Mouse (Mus musculus): ENCODE results near the gene Atp2c1.

Gene Atp2c1

GRCm38 (mm10) chr9:105366199-105366598 lies 160.9 kb downstream of the Atp2c1 start:
- DNase-seq (ENCODE audit: low read depth, low spot score): peak; percentile 5

- no peak for DNase-seq (ENCODE audit: low read depth, low spot score)
Measured at GRCm38 (mm10) chr9:105363520-105364231, 163.4 kb downstream of the Atp2c1 start.

- no peak for DNase-seq (ENCODE audit: low read depth, low spot score)
Measured at GRCm38 (mm10) chr9:105362181-105362580, 164.9 kb downstream of the Atp2c1 start.

Measured in CD4-positive, CD25-positive, alpha-beta regulatory T cell, adult 2 months (primary cell).